Mouse (Mus musculus) limb, embryonic 15.5 days (tissue): ENCODE results near the gene Adamts4. TPM values are rescaled to one million over a fixed set of nuclear protein-coding genes. Genes with fewer than 3 reads are reported as not detected.
A peak's percentile ranks its signal among the peaks of the same experiment; 100 is the strongest.

Experiments
- ATAC-seq: fragments of 200-750 bp; cut with Nextera tagmentation; 2 replicates; pipeline ENCODE4 v1.8.0; 2017; ENCODE audit warnings: low read depth, moderate TSS enrichment; ENCODE audit not compliant: insufficient number of reproducible peaks, low FRiP score, low TSS enrichment
- H3K27ac ChIP-seq: fragments of 300-500 bp; sonication (generic); 2 replicates; pipeline ENCODE4 v1.5.1; 2015; ENCODE audit warnings: moderate library complexity, mild to moderate bottlenecking, inconsistent platforms
- H3K27me3 ChIP-seq: fragments of 300-500 bp; sonication (generic); 2 replicates; pipeline ENCODE4 v1.6.1; 2015; ENCODE audit warnings: inconsistent platforms
- H3K36me3 ChIP-seq: fragments of 300-500 bp; sonication (generic); 2 replicates; pipeline ENCODE4 v1.6.1; 2015; ENCODE audit warnings: inconsistent platforms
- H3K4me1 ChIP-seq: fragments of 300-500 bp; sonication (generic); 2 replicates; pipeline ENCODE4 v1.6.1; 2015; ENCODE audit warnings: inconsistent platforms
- H3K4me2 ChIP-seq: fragments of 300-500 bp; sonication (generic); 2 replicates; pipeline ENCODE4 v1.6.1; 2015; ENCODE audit warnings: mild to moderate bottlenecking, inconsistent platforms
- H3K4me3 ChIP-seq: fragments of 300-500 bp; sonication (generic); 2 replicates; pipeline ENCODE4 v1.5.1; 2015; ENCODE audit warnings: mild to moderate bottlenecking, inconsistent platforms
- H3K9ac ChIP-seq: fragments of 300-500 bp; sonication (generic); 2 replicates; pipeline ENCODE4 v1.6.1; 2015; ENCODE audit warnings: inconsistent platforms
- H3K9me3 ChIP-seq: fragments of 300-500 bp; sonication (generic); 2 replicates; pipeline ENCODE4 v1.6.1; 2016; ENCODE audit warnings: inconsistent platforms
- WGBS: fragments of 180-500 bp; shearing (Covaris S2); methylation state at CpG from one replicate; pipeline ENCODE4 v1.1.7; 2015; 5-methylcytosine and 5-hydroxymethylcytosine counted together
- polyA plus RNA-seq: library from polyadenylated mRNA; unstranded; fragments of >200 nt; fragmentation: Nextera tagmentation; extraction: Ambion mirVana; gene quantifications from 2 replicates; pipeline ENCODE4 v1.2.1, GENCODE M21; 2015

The Adamts4 gene
- polyA plus RNA-seq, 1 experiment from 2014 or later = 17.6 TPM

DNA sequence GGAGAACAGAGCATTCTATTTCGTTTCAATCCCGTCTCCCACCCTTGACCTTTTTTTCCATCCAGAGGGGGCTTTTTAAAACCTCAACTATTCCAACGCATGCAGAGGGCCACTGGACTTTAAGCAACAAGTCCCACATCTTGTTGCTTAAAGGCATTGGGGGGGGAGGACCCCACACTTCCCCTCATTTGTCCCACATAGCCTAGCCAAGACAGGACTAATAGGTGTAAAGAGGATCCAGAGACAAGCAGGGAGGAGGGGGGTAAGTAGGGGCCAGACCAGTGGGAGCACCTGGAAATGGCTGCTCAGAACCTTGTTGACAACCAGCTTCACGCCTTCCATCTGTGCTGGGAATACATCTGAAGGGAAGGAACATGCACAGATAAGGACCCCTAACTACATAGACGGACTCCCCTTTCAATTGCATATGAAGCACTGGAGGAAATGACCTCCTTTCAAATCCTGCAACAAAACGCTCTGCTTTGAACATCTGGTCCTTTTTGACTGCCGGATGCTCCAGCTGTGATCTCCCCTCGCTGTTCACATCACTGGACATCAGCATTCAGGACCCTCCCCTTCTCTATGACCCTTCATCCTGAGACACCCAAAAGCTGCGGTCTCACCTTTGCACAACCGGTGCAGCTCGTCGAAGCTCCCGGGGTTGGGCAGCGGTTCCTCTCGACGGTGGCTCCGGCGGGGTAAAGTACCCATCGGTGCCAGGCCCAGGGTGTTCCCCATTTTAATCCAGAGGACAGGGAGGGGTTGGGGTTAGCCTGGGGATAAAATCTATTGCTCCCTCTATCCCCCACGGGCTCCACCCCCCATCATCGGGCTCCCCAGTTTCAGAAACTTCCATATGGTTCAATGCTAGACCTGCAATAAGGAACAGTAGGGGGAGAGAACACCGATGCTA, 28.7 kb upstream of the Adamts4 start:
- H3K27ac ChIP-seq = no peak overlapping the region
- peak overlapping the region; percentile 35 for H3K9ac ChIP-seq
- H3K9me3 ChIP-seq = no peaks in the 10 kb centered on the region
- no peak; the same call in 1 of the 2 replicates for ATAC-seq
- H3K4me2 ChIP-seq = peak overlapping the region; percentile 87
- peaks cover 15% of the 10 kb centered on the region for H3K4me1 ChIP-seq
- peaks cover 20% of the 10 kb centered on the region for H3K36me3 ChIP-seq
- 7% methylated on average over 22 of the region's 22 CpGs for WGBS
- H3K27me3 ChIP-seq = no peaks in the 10 kb centered on the region
- H3K4me3 ChIP-seq = peak overlapping the region; percentile 64

DNA sequence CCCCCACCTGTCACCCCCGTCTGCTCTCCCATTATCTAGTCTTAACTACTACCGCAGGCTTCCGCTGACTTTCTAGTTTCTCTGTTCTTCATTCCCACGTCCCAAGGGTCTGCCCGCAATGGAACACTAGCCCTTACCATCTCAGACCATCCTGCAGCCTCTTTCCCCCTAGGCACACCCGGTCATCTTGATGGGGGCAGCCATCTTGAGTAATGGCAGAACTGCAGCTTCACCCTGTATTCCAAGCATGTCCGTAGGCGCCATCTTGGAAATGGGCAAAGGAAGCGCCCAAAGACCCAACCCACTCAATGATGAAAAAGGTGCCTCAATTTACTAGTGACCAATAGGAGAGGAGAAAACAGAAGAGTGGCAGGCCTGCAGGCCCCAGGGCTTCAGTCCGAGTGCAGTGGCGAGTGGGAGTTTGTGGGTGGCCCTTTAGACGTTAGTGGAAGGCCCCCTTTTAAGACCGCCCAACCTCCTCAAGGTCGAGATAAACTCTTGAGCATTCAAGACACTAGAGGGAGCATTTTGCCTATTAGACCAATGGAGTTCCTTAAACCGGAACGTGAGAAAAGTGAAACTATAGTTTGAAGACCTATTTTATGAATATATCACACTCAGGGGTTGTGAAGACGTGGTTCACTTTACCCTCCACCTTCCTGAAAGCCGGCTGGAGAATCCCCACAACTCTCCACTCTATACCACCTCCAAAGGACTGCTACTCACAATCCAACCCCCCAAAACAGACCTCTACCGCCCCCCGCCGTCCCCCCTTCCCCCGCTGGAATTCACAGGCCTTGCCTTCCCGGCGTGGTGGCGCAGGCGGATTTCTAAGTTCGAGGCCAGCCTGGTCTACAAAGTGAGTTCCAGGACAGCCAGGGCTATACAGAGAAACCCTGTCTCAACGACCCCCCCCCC, 27.7 kb upstream of the Adamts4 start, which contains the start of gene Tomm40l:
Gene Tomm40l (minus strand): TSS at position 277 of the 918 bp plus-strand sequence.
- ATAC-seq = peak; percentile 97
- H3K27me3 ChIP-seq = no peaks in the 10 kb centered on the region
- WGBS = 1% methylated on average over 28 of the region's 28 CpGs
- no peaks in the 10 kb centered on the region for H3K9me3 ChIP-seq
- peak within 1 kb of the TSS; percentile 64 for H3K4me3 ChIP-seq
- peak within 1 kb of the TSS; percentile 93 for H3K27ac ChIP-seq
- H3K4me2 ChIP-seq = peak within 1 kb of the TSS; percentile 87
- peaks cover 20% of the 10 kb centered on the region for H3K36me3 ChIP-seq
- peak within 1 kb of the TSS; percentile 35 for H3K9ac ChIP-seq
- peaks cover 15% of the 10 kb centered on the region for H3K4me1 ChIP-seq

DNA sequence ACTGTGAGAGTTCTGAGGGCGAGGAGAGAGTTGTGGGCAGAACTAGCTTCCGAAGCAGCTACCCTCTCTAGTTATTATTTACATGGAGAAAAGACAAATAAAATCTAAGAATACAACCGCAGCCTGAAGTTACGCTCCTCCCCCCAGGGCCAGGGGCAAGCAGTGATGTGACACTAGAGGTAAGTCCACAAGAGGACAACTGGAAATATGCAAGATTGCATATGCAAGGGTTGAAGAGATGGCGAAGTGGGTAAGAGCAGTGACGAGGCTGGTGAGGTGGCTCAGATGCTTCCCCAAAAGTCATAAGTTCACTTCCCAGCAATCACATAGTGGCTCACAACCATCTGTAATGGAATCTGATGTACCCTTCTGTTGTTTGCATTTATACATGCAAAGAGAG, 27.1 kb upstream of the Adamts4 start:
- 81% methylated on average over 6 of the region's 6 CpGs for WGBS
- Histone ChIP-seq H3K4me2 (peak overlapping the region; percentile 40), H3K9ac (no peak overlapping the region), H3K27me3 (no peaks in the 10 kb centered on the region), H3K4me3 (peak overlapping the region; percentile 64), H3K4me1 (peaks cover 15% of the 10 kb centered on the region), H3K27ac (peak overlapping the region; percentile 93), H3K9me3 (no peaks in the 10 kb centered on the region), H3K36me3 (peaks cover 20% of the 10 kb centered on the region)
- no peak for ATAC-seq

DNA sequence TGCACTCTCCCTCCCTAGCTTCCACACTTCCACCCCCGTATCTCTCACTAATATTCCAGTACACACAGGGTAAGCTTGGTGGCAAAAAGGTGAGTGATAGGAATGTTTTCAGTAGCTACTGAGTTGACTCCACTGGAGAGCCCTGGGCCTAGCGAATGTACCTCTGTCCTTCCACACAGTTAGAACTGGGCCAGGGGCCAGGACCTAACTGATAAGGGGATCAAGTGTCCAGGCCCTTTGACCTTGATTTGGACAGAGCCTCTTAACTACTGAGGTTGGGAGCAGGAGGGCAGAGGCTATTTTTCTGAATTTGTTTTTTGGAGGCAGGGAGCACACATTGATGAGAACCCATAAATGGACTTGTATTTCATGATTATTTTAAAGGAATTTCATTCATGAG, 26.4 kb upstream of the Adamts4 start:
- no peak overlapping the region for H3K4me2 ChIP-seq
- ATAC-seq = no peak
- no peak overlapping the region for H3K27ac ChIP-seq
- no peaks in the 10 kb centered on the region for H3K9me3 ChIP-seq
- H3K9ac ChIP-seq = no peak overlapping the region
- peaks cover 15% of the 10 kb centered on the region for H3K4me1 ChIP-seq
- WGBS = 86% methylated on average over 2 of the region's 2 CpGs
- no peak overlapping the region for H3K4me3 ChIP-seq
- H3K27me3 ChIP-seq = no peaks in the 10 kb centered on the region
- peaks cover 13% of the 10 kb centered on the region for H3K36me3 ChIP-seq

DNA sequence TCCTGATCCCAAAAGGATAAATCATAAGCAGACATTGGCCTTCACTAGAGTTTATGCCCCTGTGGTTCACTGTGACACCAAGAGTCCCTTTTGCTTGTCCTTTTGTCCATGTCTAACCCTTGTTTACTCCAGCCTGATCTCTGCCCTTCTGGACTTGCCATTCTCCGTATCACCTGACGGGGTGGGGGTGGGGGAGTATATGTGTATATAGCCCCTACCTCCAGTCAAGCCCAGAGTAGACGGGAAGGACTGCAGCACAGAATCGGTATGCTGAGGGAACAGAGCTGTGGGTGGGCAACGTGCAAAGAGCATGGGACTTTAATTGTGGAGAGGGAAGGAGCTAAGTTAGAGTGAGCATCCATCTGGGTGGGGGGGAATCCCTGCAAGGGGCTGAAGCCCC, 25.4 kb upstream of the Adamts4 start, which contains the start of gene Apoa2:
Gene Apoa2 (plus strand): TSS at position 198 of the 400 bp plus-strand sequence.
- Histone ChIP-seq H3K9me3 (no peaks in the 10 kb centered on the region), H3K9ac (no peak within 1 kb of the TSS), H3K4me2 (no peak within 1 kb of the TSS), H3K4me3 (no peak within 1 kb of the TSS), H3K27ac (no peak within 1 kb of the TSS), H3K36me3 (0 out of 2 replicates have a peak, but pooled peaks cover 3% of the 10 kb centered on the region), H3K4me1 (peaks cover 15% of the 10 kb centered on the region), H3K27me3 (no peaks in the 10 kb centered on the region)
- 73% methylated on average over 5 of the region's 5 CpGs for WGBS
- no peak for ATAC-seq

DNA sequence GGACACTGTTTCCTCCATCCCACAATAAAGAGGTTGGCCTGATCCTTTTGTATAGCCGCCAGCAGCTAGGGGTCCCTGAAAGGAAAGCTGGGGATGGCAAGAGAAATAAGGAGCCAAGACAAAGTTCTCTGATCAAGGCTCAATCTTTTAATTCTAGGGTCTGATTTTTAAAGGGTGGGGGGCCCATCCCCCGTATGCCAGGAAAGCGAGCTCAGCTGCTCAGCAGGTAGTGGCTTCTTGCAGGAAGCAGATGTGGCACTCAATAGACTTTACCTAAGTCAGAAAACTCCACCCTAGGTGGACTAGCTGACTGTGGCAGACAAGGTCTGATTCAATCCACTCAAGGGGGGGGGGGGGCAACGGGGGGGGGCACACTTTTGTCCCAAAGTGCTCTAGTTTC, 23.4 kb upstream of the Adamts4 start:
- 50% methylated on average over 4 of the region's 4 CpGs for WGBS
- H3K36me3 ChIP-seq = no peaks in the 10 kb centered on the region
- H3K4me2 ChIP-seq = no peak overlapping the region
- no peak overlapping the region for H3K27ac ChIP-seq
- no peaks in the 10 kb centered on the region for H3K9me3 ChIP-seq
- H3K9ac ChIP-seq = no peak overlapping the region
- H3K27me3 ChIP-seq = no peaks in the 10 kb centered on the region
- no peak overlapping the region for H3K4me3 ChIP-seq
- ATAC-seq = no peak
- peaks cover 6% of the 10 kb centered on the region for H3K4me1 ChIP-seq

DNA sequence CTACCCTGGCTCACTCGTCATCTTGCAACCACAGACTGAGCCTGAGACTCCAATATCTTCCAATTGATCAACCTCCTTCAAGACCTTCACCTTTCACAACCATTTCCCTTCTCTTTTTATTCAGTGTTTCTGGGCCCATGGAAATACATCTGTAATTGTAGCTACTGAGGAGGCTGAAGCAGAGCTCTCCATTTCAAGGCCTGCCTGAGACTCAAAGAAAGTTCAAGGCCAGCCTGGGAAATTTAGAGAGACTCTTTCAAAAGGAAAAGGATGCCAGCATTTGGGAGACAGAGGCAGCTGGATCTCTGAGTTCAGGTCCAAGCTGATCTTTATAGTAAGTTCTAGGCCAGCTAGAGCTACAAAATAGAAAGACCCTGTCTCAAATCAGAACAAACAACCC, 22.3 kb upstream of the Adamts4 start:
- Histone ChIP-seq H3K27me3 (no peaks in the 10 kb centered on the region), H3K4me1 (0 out of 2 replicates have a peak, but pooled peaks cover 3% of the 10 kb centered on the region), H3K36me3 (no peaks in the 10 kb centered on the region), H3K27ac (no peak overlapping the region), H3K4me3 (no peak overlapping the region), H3K9ac (no peak overlapping the region), H3K4me2 (no peak overlapping the region), H3K9me3 (no peaks in the 10 kb centered on the region)
- no peak for ATAC-seq
- 68% methylated on average over 1 of the region's 1 CpGs for WGBS

DNA sequence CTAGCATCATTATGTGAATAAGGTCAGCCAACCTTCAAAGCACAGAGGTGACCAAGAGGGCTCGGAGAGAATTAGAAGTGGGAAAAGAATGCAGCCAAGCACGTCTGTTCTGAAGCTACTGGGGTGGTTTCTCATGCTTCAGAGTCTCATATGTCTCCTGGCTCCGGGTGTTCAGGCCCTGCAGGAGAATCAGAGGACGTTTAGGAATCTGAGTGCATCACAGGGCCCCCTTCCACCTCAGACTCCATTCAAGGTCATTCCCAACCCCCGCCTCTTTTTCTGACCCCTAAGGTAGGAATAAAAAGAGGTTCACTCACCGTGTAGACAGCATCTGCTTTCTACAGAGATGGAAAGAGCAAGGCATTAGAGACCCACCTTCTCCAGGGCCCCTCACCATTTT, 20.5 kb upstream of the Adamts4 start:
- Histone ChIP-seq H3K9me3 (no peaks in the 10 kb centered on the region), H3K4me2 (no peak overlapping the region), H3K4me3 (no peak overlapping the region), H3K9ac (no peak overlapping the region), H3K36me3 (peaks cover 16% of the 10 kb centered on the region), H3K27ac (no peak overlapping the region), H3K4me1 (0 out of 2 replicates have a peak, but pooled peaks cover 3% of the 10 kb centered on the region), H3K27me3 (no peaks in the 10 kb centered on the region)
- no peak for ATAC-seq
- 37% methylated on average over 6 of the region's 6 CpGs for WGBS

DNA sequence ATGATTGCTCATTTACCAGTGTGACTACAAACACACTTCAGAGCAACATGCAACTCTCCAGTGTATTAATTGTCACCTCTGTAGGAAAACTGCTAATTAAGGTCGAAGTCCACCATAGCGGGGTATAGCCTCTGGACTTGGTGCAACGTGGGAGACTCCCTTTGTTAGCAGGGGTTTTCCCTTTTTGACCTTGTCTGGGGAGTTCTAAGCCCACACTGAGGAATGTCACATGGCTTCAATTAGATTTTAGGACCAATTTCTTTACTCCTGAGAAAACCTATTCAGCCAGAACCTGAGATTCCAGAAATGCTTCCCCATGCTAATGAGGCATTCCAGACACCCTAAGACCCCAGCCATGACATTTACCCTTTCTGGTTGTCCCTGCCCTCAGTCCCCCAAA, 20.0 kb upstream of the Adamts4 start:
- peaks cover 21% of the 10 kb centered on the region for H3K36me3 ChIP-seq
- no peaks in the 10 kb centered on the region for H3K9me3 ChIP-seq
- no peak for ATAC-seq
- no peak overlapping the region for H3K27ac ChIP-seq
- no peak overlapping the region for H3K9ac ChIP-seq
- WGBS = 38% methylated on average over 3 of the region's 3 CpGs
- no peaks in the 10 kb centered on the region for H3K27me3 ChIP-seq
- no peak overlapping the region for H3K4me2 ChIP-seq
- H3K4me1 ChIP-seq = 0 out of 2 replicates have a peak, but pooled peaks cover 3% of the 10 kb centered on the region
- H3K4me3 ChIP-seq = no peak overlapping the region

DNA sequence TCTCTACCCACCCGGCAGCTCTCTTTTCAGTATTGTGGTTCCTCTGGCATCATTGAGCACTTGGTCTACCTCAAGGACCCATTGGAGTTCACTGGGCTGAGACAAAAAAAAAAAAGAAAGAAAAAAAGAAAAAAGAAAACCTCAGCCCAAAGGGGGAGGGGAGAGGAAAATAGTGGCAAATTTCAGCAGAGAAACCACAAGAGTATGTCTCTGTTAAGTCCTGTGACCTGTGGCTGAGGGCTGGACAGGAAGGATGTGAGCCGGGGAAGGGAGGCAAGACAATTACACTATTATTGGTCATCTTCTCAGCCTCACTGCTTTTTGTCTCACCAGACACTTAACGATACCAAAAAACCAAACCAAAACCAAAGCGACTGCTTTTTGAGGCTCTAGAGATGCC, 18.4 kb upstream of the Adamts4 start:
- H3K4me2 ChIP-seq = no peak overlapping the region
- H3K9me3 ChIP-seq = no peaks in the 10 kb centered on the region
- H3K27me3 ChIP-seq = no peaks in the 10 kb centered on the region
- H3K36me3 ChIP-seq = peaks cover 37% of the 10 kb centered on the region
- H3K27ac ChIP-seq = no peak overlapping the region
- no peak for ATAC-seq
- 80% methylated on average over 4 of the region's 4 CpGs for WGBS
- H3K4me1 ChIP-seq = 0 out of 2 replicates have a peak, but pooled peaks cover 3% of the 10 kb centered on the region
- no peak overlapping the region for H3K9ac ChIP-seq
- H3K4me3 ChIP-seq = no peak overlapping the region

DNA sequence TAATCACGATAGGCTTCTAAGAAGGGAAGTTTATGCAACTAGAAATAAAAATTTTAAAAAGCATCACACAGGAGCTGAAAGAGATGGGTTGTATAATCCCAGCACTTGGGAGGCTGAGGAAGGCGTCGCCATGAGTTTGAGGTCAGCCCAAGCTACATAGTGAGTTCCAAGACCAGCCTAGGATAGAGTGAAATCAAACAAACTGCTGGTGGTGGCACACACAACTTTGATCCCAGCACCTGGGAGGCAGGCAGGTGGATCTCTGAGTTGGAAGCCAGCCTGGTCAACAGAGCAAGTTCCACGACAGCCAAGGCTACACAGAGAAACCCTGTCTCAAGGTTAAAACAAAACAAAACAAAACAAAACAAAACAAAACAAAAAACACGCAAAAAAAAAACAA, 17.9 kb upstream of the Adamts4 start:
- H3K4me1 ChIP-seq = 0 out of 2 replicates have a peak, but pooled peaks cover 3% of the 10 kb centered on the region
- no peaks in the 10 kb centered on the region for H3K9me3 ChIP-seq
- no peak overlapping the region for H3K4me3 ChIP-seq
- no peak overlapping the region for H3K9ac ChIP-seq
- no peak overlapping the region for H3K4me2 ChIP-seq
- no peak overlapping the region for H3K27ac ChIP-seq
- no peaks in the 10 kb centered on the region for H3K27me3 ChIP-seq
- peaks cover 42% of the 10 kb centered on the region for H3K36me3 ChIP-seq
- WGBS = 83% methylated on average over 5 of the region's 5 CpGs
- ATAC-seq = no peak
